Mouse (Mus musculus) forebrain, embryonic 16.5 days (tissue): ENCODE results near the gene Vgll4. TPM values are rescaled to one million over a fixed set of nuclear protein-coding genes. Genes with fewer than 3 reads are reported as not detected.

ENCODE experiments used
- ATAC-seq: fragments of 200-750 bp; cut with Nextera tagmentation; 2 replicates; pipeline ENCODE4 v1.8.0; 2017; ENCODE audit warnings: mild to moderate bottlenecking, moderate library complexity
- H3K27ac ChIP-seq: fragments of 300-500 bp; sonication (generic); 2 replicates; pipeline ENCODE4 v1.5.1; 2014; ENCODE audit warnings: low read length, control low read depth
- H3K27me3 ChIP-seq: fragments of 300-500 bp; sonication (generic); replicated peaks from 2 replicates; pipeline ENCODE4 v1.6.1; 2014; ENCODE audit warnings: low read length; ENCODE audit not compliant: control insufficient read depth, insufficient read depth
- H3K36me3 ChIP-seq: fragments of 300-500 bp; sonication (generic); 2 replicates; pipeline ENCODE4 v1.6.1; 2014; ENCODE audit not compliant: control insufficient read depth, insufficient read depth
- H3K4me1 ChIP-seq: fragments of 300-500 bp; sonication (generic); replicated peaks from 2 replicates; pipeline ENCODE4 v1.6.1; 2014; ENCODE audit warnings: low read length; ENCODE audit not compliant: control insufficient read depth, insufficient read depth
- H3K4me2 ChIP-seq: fragments of 300-500 bp; sonication (generic); 2 replicates; pipeline ENCODE4 v1.6.1; 2014; ENCODE audit warnings: mild to moderate bottlenecking, low read length, control low read depth
- H3K4me3 ChIP-seq: fragments of 300-500 bp; sonication (generic); replicated peaks from 2 replicates; pipeline ENCODE4 v1.5.1; 2014; ENCODE audit warnings: mild to moderate bottlenecking, low read length, control low read depth
- H3K9ac ChIP-seq: fragments of 300-500 bp; sonication (generic); replicated peaks from 2 replicates; pipeline ENCODE4 v1.6.1; 2014; ENCODE audit warnings: low read depth, low read length, control low read depth
- H3K9me3 ChIP-seq: fragments of 300-500 bp; sonication (generic); 2 replicates; pipeline ENCODE4 v1.6.1; 2016; ENCODE audit warnings: low read length; ENCODE audit not compliant: control insufficient read depth
- WGBS: fragments of 180-500 bp; shearing (Covaris S2); extraction: QIAGEN DNeasy Blood & Tissue Kit; methylation state at CpG from one replicate; pipeline ENCODE4 v1.1.7; 2014; 5-methylcytosine and 5-hydroxymethylcytosine counted together
- polyA plus RNA-seq: library from polyadenylated mRNA; unstranded; fragments of >200 nt; fragmentation: Nextera tagmentation; extraction: Ambion mirVana; gene quantifications from 2 replicates; pipeline ENCODE4 v1.2.1, GENCODE M21; 2015

The Vgll4 gene
- polyA plus RNA-seq, 1 experiment from 2014 or later: 74.3 TPM

- Histone ChIP-seq H3K36me3 (no peaks in the 10 kb centered on the region), H3K4me3 (no peak overlapping the region), H3K9me3 (no peaks in the 10 kb centered on the region), H3K9ac (no peak overlapping the region), H3K27ac (no peak overlapping the region), H3K4me2 (no peak overlapping the region), H3K4me1 (no peaks in the 10 kb centered on the region), H3K27me3 (no peaks in the 10 kb centered on the region)
- ATAC-seq: no peak
- WGBS: 92% methylated on average over 9 of the region's 9 CpGs
These were observed 139.9 kb downstream of the Vgll4 start for GRCm38 (mm10) chr6:114829660-114830438.

DNA sequence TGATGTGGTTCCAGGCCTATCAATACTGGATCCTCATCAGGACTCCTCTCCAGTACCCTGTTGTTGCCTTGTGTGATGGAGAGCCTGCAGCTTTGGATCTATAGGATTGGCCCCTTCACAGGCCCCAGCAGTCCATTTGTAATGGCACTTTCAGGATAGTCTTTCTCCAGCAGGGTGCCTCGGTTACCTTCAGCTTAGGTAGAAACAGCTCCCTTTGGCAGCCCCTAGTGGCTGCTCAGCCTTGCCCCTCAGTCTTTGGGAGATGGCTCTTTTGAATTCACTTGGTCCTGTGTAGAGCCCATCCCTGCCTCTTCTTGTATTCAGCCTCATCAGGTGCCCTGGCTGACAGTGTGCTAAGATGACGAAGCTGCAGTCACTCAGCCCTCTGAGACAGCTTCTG is 142.9 kb downstream of the Vgll4 start:
- Histone ChIP-seq H3K27me3 (no peaks in the 10 kb centered on the region), H3K36me3 (no peaks in the 10 kb centered on the region), H3K4me3 (no peak overlapping the region), H3K27ac (no peak overlapping the region), H3K9me3 (peaks cover 3% of the 10 kb centered on the region; the same call in 1 of the 2 replicates), H3K4me2 (no peak overlapping the region), H3K4me1 (no peaks in the 10 kb centered on the region), H3K9ac (no peak overlapping the region)
- WGBS: 79% methylated on average over 2 of the region's 2 CpGs
- ATAC-seq: no peak

GRCm38 (mm10) chr6:114821646-114822045 is 148.1 kb downstream of the Vgll4 start:
- 91% methylated on average over 7 of the region's 7 CpGs for WGBS

DNA sequence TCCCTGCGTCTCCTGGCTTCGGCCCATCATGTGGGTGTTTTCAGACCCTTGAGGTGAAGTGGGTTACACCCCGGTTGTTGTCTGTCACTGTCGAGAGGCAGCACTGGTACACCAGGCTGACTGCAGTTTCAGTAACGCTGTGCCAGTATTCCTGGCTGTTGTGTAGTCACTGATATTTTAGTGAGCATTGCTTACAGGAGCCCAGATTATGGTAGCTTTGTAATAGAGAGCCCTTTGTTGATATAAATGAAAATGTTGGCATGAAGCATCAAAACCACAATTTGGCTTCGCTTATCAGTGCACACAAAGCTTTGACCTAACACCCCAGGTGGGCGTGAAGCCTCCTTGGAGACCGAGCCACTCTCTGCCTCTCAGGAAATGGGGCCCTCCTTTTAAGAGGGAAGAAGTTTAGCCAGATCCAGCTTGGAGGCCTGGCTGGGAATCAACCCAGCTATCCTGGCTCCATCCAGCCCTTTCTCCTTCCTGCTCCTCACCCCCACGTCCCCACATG is 149.8 kb downstream of the Vgll4 start:
- no peak overlapping the region for H3K27ac ChIP-seq
- WGBS: 55% methylated on average over 9 of the region's 9 CpGs
- H3K9me3 ChIP-seq: peaks cover 3% of the 10 kb centered on the region; the same call in 1 of the 2 replicates
- H3K4me3 ChIP-seq: no peak overlapping the region
- no peak overlapping the region for H3K9ac ChIP-seq
- H3K4me1 ChIP-seq: peaks cover 6% of the 10 kb centered on the region; the same call in 1 of the 2 replicates
- H3K27me3 ChIP-seq: no peaks in the 10 kb centered on the region
- no peaks in the 10 kb centered on the region for H3K36me3 ChIP-seq
- no peak for ATAC-seq
- H3K4me2 ChIP-seq: no peak overlapping the region

More at GRCm38 (mm10) chr6:114821646-114822045, 148.1 kb downstream of the Vgll4 start:
- H3K4me3 ChIP-seq: no peak overlapping the region
- no peaks in the 10 kb centered on the region for H3K36me3 ChIP-seq
- peaks cover 6% of the 10 kb centered on the region; the same call in 1 of the 2 replicates for H3K4me1 ChIP-seq
- ATAC-seq: no peak
- H3K27me3 ChIP-seq: no peaks in the 10 kb centered on the region
- H3K9me3 ChIP-seq: peaks cover 3% of the 10 kb centered on the region; the same call in 1 of the 2 replicates
- H3K9ac ChIP-seq: no peak overlapping the region
- no peak overlapping the region for H3K4me2 ChIP-seq
- no peak overlapping the region for H3K27ac ChIP-seq

DNA sequence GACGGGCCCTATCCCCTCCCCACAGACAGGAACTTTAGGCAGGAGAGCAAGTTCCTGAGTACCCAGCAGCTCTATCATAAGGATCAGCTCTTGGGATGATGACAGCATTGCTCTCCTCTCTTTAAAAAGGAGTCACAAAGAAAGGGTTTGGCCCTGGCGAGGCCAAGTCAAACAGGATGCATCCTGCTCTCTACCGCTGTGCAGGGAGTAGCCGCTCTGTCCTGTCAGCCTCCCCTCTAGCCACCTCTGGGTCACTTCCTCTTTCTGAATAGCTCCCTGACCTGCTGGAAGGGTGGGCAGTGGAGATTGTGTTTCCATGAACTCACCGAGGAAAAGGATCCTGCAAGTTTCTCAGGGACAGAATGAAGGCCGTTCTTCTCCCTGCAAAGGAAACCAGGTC is 151.3 kb downstream of the Vgll4 start:
- no peak overlapping the region for H3K9ac ChIP-seq
- H3K4me3 ChIP-seq: no peak overlapping the region
- no peak overlapping the region for H3K27ac ChIP-seq
- H3K27me3 ChIP-seq: no peaks in the 10 kb centered on the region
- 73% methylated on average over 6 of the region's 6 CpGs for WGBS
- peaks cover 3% of the 10 kb centered on the region; the same call in 1 of the 2 replicates for H3K9me3 ChIP-seq
- no peaks in the 10 kb centered on the region for H3K36me3 ChIP-seq
- 0 out of 2 replicates have a peak, but pooled peaks have one; percentile 13 for ATAC-seq
- H3K4me1 ChIP-seq: peaks cover 14% of the 10 kb centered on the region
- no peak overlapping the region for H3K4me2 ChIP-seq

DNA sequence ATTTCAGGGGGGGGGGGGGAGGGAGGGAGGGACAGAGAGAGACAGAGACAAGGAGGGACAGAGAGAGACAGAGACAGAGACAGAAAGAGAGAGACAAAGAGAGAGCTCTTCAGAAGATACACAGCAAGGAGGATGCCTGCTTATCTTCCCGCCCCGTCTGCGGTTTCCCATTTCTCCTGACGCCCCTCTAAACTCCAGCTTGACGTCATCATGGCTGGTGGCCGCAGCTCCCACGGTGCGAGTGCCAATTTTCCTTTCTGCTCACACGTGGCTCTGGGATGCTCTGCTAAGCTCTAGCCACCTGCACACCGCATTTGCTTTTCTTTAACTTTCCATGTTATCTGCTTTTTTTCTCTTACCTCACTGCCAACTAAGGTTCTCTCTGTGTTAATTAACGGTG is 151.8 kb downstream of the Vgll4 start:
- H3K4me1 ChIP-seq: peaks cover 16% of the 10 kb centered on the region
- H3K9ac ChIP-seq: no peak overlapping the region
- H3K4me2 ChIP-seq: no peak overlapping the region
- ATAC-seq: 0 out of 2 replicates have a peak, but pooled peaks have one; percentile 26
- H3K27ac ChIP-seq: no peak overlapping the region
- H3K27me3 ChIP-seq: no peaks in the 10 kb centered on the region
- no peak overlapping the region for H3K4me3 ChIP-seq
- H3K9me3 ChIP-seq: peaks cover 3% of the 10 kb centered on the region; the same call in 1 of the 2 replicates
- H3K36me3 ChIP-seq: no peaks in the 10 kb centered on the region
- 46% methylated on average over 11 of the region's 11 CpGs for whole genome bisulfite sequencing

- no peak overlapping the region for H3K4me2 ChIP-seq
- H3K9me3 ChIP-seq: no peaks in the 10 kb centered on the region
- H3K27me3 ChIP-seq: no peaks in the 10 kb centered on the region
- ATAC-seq: no peak
- 96% methylated on average over 5 of the region's 5 CpGs for WGBS
- H3K9ac ChIP-seq: no peak overlapping the region
- peaks cover 20% of the 10 kb centered on the region for H3K4me1 ChIP-seq
- H3K36me3 ChIP-seq: no peaks in the 10 kb centered on the region
- no peak overlapping the region for H3K27ac ChIP-seq
- no peak overlapping the region for H3K4me3 ChIP-seq
These were observed 154.7 kb downstream of the Vgll4 start for GRCm38 (mm10) chr6:114814882-114815650.

- Histone ChIP-seq H3K4me3 (no peak overlapping the region), H3K27ac (no peak overlapping the region), H3K9me3 (no peaks in the 10 kb centered on the region), H3K27me3 (no peaks in the 10 kb centered on the region), H3K4me1 (peaks cover 22% of the 10 kb centered on the region), H3K4me2 (no peak overlapping the region), H3K9ac (no peak overlapping the region), H3K36me3 (no peaks in the 10 kb centered on the region)
- WGBS: 29% methylated on average over 6 of the region's 6 CpGs
- ATAC-seq: peak; percentile 59
These were observed 155.5 kb downstream of the Vgll4 start for GRCm38 (mm10) chr6:114814199-114814881.

DNA sequence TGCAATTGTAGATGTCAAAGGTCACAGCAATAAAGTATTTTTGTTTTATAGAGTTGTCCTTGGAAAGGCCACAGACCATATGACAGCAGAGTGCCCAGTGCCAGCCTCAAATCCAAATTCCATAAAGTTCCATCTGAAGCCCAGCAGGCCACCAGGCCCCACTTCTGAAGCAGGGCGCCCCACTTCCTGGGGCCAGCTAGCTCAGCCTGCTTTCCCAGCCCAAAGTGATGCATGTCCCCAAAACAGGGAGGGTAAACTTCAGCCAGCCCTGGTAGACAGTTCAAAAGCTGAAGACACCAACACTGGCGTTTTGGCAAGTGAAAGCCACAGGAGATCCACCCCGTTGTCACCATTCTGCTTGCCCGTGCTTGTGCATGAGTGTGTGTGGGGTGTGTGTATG is 157.0 kb downstream of the Vgll4 start:
- Histone ChIP-seq H3K4me3 (no peak overlapping the region), H3K4me2 (no peak overlapping the region), H3K9ac (no peak overlapping the region), H3K9me3 (no peaks in the 10 kb centered on the region), H3K36me3 (no peaks in the 10 kb centered on the region), H3K27ac (0 out of 2 replicates have a peak overlapping the region, but pooled peaks have one; percentile 41), H3K4me1 (peaks cover 19% of the 10 kb centered on the region), H3K27me3 (no peaks in the 10 kb centered on the region)
- ATAC-seq: no peak
- 75% methylated on average over 4 of the region's 4 CpGs for WGBS
